Mouse (Mus musculus) lung, adult 2 months (tissue): ENCODE results near the gene Cbs. TPM values are rescaled to one million over a fixed set of nuclear protein-coding genes. Genes with fewer than 3 reads are reported as not detected.

Experiments
- DNase-seq: peaks from one replicate; pipeline ENCODE4 v3.0.0; 2022
- H3K4me1 ChIP-seq: fragments of 200-500 bp; 2 replicates; pipeline ENCODE4 v1.6.1; 2011; ENCODE audit warnings: low read length; ENCODE audit not compliant: control insufficient read depth, insufficient read depth
- H3K4me3 ChIP-seq: fragments of 200-500 bp; replicated peaks from 2 replicates; pipeline ENCODE3; 2011; ENCODE audit warnings: low read depth, mild to moderate bottlenecking, control low read depth, low read length; ENCODE audit errors: extremely low read depth
- CTCF ChIP-seq: fragments of 200-500 bp; IDR thresholded peaks from 2 replicates; pipeline ENCODE4 v1.5.1; 2011; ENCODE audit warnings: mild to moderate bottlenecking, low read length, control low read depth; ENCODE audit not compliant: insufficient read depth
- POLR2A ChIP-seq: fragments of 200-500 bp; IDR thresholded peaks from 2 replicates; pipeline ENCODE4 v1.6.1; 2011; ENCODE audit warnings: low read depth, mild to moderate bottlenecking, control low read depth, low read length, borderline replicate concordance; ENCODE audit errors: extremely low read depth
- WGBS: fragments of 180-500 bp; shearing (Covaris S2); methylation state at CpG from one replicate; pipeline ENCODE4 v1.1.7; 2018; 5-methylcytosine and 5-hydroxymethylcytosine counted together
- polyA plus RNA-seq: library from polyadenylated mRNA; depleted of rRNA; stranded (reverse); fragments of >200 nt; gene quantifications from 2 replicates; pipeline ENCODE4 v1.2.3, GENCODE M21; 2012; rRNA removed

Gene Cbs
- polyA plus RNA-seq, 1 experiment = 6.3 TPM

DNA sequence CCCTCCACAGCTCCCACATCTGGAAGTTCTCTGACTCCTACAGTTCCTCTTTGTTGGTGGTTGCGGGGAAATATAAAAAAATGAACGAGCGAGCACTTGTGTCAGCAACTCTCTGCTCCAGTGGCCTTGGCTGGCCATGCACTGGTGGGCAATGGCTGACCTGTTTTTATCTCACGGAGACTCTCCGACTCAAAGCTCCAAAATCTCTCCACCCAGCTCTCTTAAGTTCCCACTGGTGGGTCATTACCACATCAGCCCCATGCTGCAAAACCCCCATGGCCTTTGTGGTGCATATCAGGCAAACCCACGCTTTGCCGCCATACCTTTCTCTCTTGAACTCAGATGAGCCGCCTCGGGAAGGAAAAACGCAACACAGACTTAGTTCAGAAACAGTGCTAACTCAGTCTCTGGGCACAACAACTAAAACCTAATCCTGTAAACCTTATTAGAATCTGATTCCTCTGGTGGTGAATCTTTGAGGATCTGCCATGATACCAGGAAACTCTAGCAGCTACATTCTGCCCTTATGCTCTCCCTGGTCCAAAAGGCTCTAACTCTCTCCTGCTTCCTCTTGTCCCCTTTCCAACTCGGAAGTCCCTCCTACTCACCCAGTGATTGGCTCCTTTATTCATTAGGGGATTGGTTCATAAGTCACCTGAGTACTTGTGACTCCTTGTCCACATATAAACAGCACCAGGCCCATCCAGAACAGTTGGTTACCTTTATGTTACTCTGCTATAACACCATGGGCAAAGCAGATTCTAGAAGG lies 77.8 kb downstream of the Cbs start:
- WGBS = 83% methylated on average over 11 of the region's 11 CpGs
- DNase-seq = no peak
- H3K4me1 ChIP-seq = peaks cover 4% of the 10 kb centered on the region; the same call in 1 of the 2 replicates
- no peak for TF ChIP-seq CTCF
- TF ChIP-seq POLR2A = no peak
- H3K4me3 ChIP-seq = no peak overlapping the region

Other genes starting within 250 kb of the Cbs start
- 20.1 and 20.6 TPM in 2 replicates for gene Wdr4, start 117.3 kb downstream of the Cbs start, polyA plus RNA-seq
- 79.5 and 101 TPM in 2 replicates for gene Ndufv3, start 117.1 kb downstream of the Cbs start, polyA plus RNA-seq
- 22.9 and 26.8 TPM in 2 replicates for gene Pknox1, start 72.5 kb downstream of the Cbs start, polyA plus RNA-seq
- 35.1 and 49.0 TPM in 2 replicates for gene U2af1, start 21.7 kb upstream of the Cbs start, polyA plus RNA-seq
- 2.5 and 2.9 TPM in 2 replicates for gene Cryaa, start 40.6 kb upstream of the Cbs start, polyA plus RNA-seq
- gene Sik1, start 218.6 kb upstream of the Cbs start, polyA plus RNA-seq = 60.5 and 87.9 TPM in 2 replicates